Mouse (Mus musculus) frontal cortex, postnatal 36 days (tissue): ENCODE measurements around the gene Klrc1.
"Not testable (repeated sequence)": the region's sequence is repeated elsewhere in the genome, so short reads cannot be mapped to it uniquely, and the experiment has no call there.

Experiments used
- DNase-seq, 2 experiments: peaks; one replicate each; pipeline ENCODE4 v3.0.0; 2022; ENCODE audit warnings: low spot score in 2 of 2

Gene Klrc1

DNA sequence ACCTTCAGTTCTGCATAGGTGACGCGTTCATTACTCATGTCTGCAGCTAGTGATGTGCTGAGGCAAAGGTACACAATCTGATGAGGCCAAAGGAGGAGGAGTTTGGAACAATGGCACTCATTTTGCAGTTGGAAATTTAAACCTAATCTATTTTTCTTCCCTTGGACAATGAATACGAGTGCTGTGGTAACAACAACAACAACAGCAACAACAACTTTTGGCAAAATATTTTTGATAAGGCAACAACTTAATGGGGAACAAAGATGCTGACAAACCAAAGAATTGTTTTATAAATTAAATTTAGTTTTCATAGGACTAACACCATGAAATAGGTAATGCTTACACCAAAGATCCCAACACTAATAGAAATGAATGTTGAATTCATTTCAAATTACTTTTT, at the start of gene Klrc1:
Gene Klrc1, minus strand, starts transcription at position 101 of the 400 bp plus-strand sequence.
- DNase-seq, result no peak

DNA sequence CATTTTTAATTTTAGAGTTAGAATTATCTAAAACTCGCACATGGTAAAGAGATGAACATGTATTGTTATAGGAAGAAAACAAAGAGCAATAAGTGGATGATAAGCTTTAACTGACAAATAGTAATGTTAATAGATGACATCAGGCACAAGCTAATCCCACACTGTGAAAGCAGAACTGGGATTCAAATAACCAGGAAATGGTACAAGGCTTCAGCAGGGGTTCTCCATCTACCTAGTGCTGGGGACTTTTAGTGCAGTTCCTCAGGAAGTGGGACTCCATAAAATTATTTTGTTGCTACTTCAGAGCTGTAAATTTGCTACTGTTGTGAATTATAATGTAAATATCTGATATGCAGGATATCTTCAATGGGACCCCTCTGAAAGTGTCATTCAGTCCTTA, 48.5 kb upstream of the Klrc1 start:
- no peak for DNase-seq

DNA sequence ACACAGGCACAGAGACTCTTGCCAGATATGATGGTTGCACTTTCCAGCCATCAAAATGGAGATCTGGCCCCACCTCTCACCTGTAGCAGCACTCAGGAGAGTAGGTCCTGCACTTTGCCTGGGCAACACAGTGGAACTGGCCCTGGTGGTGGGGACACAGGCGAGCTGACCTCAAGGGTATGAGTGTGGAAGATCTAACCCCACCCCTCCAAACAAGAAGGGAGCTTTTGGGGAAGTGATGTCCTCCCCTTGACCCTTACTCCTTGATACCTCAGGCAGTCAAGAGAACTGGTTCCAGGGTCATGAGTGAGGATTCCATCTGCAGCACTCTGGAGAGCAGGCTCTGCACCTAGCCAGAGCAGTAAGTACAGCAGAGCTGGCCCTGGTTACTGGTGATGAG, 42.6 kb upstream of the Klrc1 start:
- no peak for DNase-seq

DNA sequence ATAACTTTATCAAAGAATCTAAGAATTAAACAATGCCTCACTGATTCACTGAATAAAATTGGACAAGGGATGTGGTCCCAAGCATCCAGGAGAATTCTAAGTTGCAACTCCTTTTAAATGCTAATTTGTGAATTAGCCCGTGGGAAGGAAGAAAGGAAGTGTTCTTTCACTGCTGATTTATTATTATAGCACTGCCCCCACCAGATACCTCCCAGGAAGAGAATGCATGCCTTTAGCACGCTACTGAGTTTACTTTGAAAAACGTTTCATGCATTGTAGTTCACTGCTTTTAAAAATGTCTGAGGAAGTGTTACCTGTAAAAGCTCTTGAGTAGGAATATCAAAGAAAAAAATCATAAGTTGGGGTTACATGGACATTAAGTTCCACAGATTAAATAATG, 41.7 kb upstream of the Klrc1 start:
- DNase-seq, result no peak

DNA sequence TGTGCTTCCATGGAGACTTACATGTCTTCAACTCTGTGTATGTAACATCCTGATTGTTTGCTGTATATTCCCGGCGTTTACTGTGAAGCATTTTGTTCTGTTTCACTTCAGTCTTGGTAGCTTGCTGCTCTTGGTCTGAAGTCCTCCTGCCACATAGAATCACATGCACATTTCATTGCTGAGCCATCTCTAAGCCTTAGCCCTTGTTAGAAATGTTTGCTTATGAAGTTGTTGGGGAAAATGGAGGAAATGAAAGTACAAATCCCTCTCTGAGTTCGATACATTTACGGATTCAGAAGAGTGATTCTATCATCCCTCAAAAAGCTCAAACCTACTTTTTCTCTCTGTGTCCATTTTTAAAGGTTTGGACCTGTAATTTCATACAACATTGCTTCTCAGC, 38.3 kb upstream of the Klrc1 start, which contains the start of gene Klri1:
Gene Klri1, minus strand, starts transcription at position 101 of the 400 bp plus-strand sequence.
- no peak for DNase-seq

DNA sequence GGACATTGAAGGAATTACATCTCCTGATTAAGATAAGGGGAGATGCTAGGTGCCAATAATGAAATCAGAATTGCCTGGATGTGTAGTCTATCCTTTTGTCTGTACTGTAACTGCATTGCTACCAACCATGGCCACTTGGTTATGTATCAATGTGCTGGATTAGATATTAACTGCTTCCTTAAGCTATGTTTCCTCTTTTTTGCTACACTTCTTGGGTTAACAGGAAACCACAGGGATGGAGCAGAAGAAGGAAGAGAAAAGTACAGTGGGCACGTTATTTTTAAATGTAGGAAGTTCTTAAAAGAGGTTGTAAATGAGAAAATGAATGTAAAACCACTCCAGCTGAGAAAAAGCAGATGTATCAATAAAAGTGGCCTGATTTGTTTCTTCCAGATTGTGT, 34.8 kb upstream of the Klrc1 start:
- no peak for DNase-seq

DNA sequence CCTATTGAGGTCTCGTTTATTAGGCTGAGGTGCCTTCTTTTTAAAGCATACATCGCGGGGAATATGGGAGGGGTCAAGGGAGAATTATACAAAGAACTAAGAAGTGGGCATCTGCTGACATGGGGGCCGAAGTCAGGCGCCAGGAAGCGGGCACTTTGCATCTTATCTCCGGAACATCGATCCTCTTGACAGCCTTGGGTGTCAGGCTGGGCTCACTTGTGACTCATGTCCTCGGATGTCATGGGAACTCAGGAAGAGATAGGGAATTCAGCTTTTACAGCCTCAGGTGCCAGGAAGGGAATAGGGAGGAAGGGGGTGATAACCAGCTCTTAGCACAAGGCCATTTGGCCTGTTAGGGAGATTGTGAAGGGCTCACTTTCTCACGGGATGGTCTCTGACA, 12.7 kb upstream of the Klrc1 start:
- DNase-seq, result not testable (repeated sequence)

DNA sequence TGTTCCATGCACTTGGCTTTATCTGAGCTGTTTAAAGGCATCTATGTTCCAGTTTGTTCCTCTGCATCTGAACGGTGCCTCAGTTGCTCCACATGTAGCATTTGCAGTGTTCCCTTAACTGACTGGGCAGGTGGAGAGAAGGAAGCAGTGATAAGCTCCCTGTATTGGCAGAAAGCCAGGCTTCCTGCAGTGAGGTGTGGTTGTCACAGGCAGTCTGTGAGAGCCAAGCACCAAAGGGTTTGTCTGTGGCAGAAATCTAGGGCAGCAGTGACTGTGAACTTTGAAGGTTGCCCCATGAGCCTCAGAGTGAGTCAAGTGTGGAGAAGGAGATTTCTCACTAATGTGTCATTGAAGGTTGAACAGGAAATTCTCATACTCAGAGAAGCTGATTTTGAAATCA, 1.6 kb upstream of the Klrc1 start:
- DNase-seq, result no peak

DNA sequence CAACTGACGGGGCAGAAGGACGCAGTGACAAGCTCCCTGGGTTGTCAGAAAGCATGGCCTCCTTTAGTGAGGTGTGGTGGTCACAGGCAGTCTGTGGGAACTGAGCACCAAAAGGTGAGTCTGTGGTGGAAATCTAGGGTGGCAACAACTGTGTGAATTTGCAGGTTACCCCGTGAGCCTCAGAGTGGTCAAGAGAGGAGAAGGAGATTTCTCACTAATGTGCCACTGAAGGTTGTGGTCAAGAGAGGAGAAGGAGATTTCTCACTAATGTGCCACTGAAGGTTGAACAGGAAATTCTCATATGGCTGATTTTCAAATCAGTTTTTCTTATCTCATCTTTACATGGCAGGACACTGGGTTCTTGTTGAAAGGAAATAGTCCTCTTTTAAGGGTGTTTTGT, 17.5 kb downstream of the Klrc1 start:
- not testable (repeated sequence) for DNase-seq

DNA sequence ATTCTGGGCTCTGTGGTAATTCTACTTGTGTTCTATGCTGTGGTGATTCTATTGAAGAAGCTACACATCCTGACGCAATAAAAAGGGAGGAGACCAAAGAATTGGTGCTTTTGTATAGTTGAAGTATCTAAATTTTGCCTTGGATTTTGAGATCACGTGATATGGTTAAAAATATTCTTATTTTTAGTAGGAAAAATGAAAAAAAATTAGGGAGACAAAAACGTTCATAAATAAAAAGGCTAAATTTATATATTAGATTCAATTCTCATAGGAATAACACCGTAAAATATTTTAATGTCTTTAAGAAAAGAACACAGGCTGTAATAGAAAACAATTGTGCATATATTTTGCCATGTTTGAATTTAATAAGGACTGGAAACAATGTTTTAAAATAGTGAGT, 18.2 kb downstream of the Klrc1 start, which contains the start of gene Klrc2:
Gene Klrc2, minus strand, starts transcription at position 101 of the 400 bp plus-strand sequence.
- not testable (repeated sequence) for DNase-seq

DNA sequence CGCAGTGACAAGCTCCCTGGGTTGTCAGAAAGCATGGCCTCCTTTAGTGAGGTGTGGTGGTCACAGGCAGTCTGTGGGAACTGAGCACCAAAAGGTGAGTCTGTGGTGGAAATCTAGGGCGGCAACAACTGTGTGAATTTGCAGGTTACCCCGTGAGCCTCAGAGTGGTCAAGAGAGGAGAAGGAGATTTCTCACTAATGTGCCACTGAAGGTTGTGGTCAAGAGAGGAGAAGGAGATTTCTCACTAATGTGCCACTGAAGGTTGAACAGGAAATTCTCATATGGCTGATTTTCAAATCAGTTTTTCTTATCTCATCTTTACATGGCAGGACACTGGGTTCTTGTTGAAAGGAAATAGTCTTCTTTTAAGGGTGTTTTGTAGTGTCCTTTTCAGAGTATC, 34.7 kb downstream of the Klrc1 start:
- DNase-seq, result not testable (repeated sequence)

DNA sequence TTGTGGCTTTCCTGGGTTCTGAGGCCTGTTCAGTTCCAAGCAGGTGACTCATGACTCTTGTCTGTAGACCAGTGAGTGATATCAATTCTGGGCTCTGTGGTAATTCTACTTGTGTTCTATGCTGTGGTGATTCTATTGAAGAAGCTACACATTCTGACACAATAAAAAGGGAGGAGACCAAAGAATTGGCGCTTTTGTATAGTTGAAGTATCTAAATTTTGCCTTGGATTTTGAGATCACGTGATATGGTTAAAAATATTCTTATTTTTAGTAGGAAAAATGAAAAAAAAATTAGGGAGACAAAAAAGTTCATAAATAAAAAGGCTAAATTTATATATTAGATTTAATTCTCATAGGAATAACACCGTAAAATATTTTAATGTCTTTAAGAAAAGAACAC, 35.5 kb downstream of the Klrc1 start, which contains the start of gene Klrc3:
Gene Klrc3, minus strand, starts transcription at position 101 of the 400 bp plus-strand sequence.
- not testable (repeated sequence) for DNase-seq

DNA sequence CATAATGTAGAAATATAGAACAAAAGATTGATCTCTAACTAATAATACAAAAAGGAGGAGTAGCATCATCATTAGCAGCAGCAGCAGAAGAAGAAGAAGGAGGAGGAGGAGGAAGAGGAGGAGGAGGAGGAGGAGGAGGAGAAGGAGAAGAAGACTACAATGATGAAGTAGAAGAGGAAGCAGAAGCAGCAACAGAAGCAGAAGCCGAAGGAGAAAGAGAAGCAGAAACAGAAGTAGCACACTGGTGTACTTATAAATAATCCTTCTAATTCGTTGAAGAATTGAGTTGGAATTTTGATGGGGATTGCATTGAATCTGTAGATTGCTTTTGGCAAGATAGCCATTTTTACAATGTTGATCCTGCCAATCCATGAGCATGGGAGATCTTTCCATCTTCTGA, 47.7 kb downstream of the Klrc1 start:
- not testable (repeated sequence) for DNase-seq

DNA sequence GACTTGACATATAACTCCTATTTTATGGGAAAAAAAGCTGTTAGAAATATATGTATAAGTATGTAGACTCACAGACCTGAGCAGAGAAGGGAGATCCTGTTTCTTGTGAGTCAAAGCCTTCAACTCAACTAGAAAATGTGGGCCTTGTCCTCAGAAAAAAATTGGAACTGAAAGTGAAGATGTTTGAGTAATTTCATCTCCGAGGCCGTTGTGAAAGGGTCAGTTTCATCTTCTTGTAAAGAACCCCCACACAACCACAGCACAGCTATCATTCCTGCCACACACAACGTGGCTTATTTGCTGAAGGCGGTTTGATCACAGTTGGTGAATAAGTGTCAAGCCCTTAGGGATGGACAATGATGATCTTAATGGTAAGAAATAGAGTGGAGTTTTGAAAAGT, 55.0 kb downstream of the Klrc1 start, which contains the start of gene Klrk1:
Gene Klrk1, minus strand, starts transcription at position 130 of the 400 bp plus-strand sequence.
- no peak for DNase-seq
